Comparison of ENCODE assay signal across 16 mouse cellular contexts in the genomic region with DNA sequence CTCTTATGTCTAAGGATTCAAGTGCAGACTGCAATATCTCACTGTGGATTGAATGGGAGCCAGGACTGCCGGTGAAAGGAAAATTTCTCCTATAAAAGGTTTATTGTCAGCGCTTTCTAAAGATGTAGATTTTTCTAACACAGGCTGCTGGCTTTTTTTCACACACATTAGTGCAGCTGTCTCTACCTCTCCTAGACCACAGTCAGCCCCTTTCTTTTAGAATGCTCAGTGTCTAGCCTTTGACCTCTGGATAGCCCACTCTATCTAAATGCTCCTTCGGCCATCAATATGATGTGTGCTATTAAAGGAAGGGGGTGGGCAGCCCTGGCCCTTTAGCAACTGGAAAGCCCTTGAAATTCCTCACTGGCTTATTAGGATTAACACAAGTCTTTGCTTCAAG. TPM values are rescaled to one million over a fixed set of nuclear protein-coding genes. Genes with fewer than 3 reads are reported as not detected.
DNase-seq lines count a peak whose midpoint lies in the region; ATAC-seq and TF ChIP-seq lines count a peak whose summit lies in the region.
"Had no signal": no experiment of that assay in that cellular context is flagged by ENCODE, and none has a peak within 500 bp of the region (broad histone marks: within the 10 kb centered on the region; RNA-seq: fewer than 3 reads in every experiment).

No protein-coding gene starts in this region.

- H3K4me2 ChIP-seq in heart, embryonic 12.5 days: no peak overlapping the region
- no peak overlapping the region for H3K4me2 ChIP-seq in limb, embryonic 14.5 days (replicated peaks; ENCODE audit: low read depth, low read length, severe bottlenecking)
- H3K4me2 ChIP-seq: heart, embryonic 11.5 days; hindbrain, embryonic 13.5 days; liver, embryonic 11.5 days had no signal

- WGBS in heart, embryonic 12.5 days: 41% methylated on average over 3 of the region's 3 CpGs
- 41% methylated on average over 3 of the region's 3 CpGs for WGBS in heart, embryonic 10.5 days
- 27% methylated on average over 3 of the region's 3 CpGs for WGBS in limb, embryonic 14.5 days

- H3K9ac ChIP-seq in heart, embryonic 12.5 days: no peak overlapping the region
- no peak overlapping the region for H3K9ac ChIP-seq in limb, embryonic 14.5 days (ENCODE audit: low read depth, low read length, severe bottlenecking)
- H3K9ac ChIP-seq: hindbrain, embryonic 13.5 days had no signal

- ATAC-seq in heart, embryonic 12.5 days (ENCODE audit: insufficient number of reproducible peaks, low FRiP score): no peak
- ATAC-seq in limb, embryonic 14.5 days (ENCODE audit: low FRiP score, low read depth): no peak
- ATAC-seq: lung, postnatal 0 days had no signal

- H3K36me3 ChIP-seq in heart, embryonic 12.5 days: peaks cover 19% of the 10 kb centered on the region
- peaks cover 18% of the 10 kb centered on the region for H3K36me3 ChIP-seq in heart, embryonic 10.5 days
- H3K36me3 ChIP-seq in limb, embryonic 14.5 days (ENCODE audit: control insufficient read depth, insufficient read depth, low read length): peaks cover 19% of the 10 kb centered on the region
- H3K36me3 ChIP-seq: hindbrain, embryonic 13.5 days had no signal

- peak overlapping the region; percentile 13; the same call in 1 of the 2 replicates for H3K27ac ChIP-seq in heart, embryonic 12.5 days (ENCODE audit: poor library complexity, severe bottlenecking)
- no peak overlapping the region for H3K27ac ChIP-seq in heart, embryonic 10.5 days
- no peak overlapping the region for H3K27ac ChIP-seq in limb, embryonic 14.5 days (replicated peaks; ENCODE audit: low read depth, low read length)
- H3K27ac ChIP-seq: hindbrain, embryonic 13.5 days had no signal

- no peak for DNase-seq in heart, embryonic 10.5 days (ENCODE audit: low spot score)
- DNase-seq in 3T3-L1 (ENCODE audit: low read depth, low spot score): peak; percentile 77
- peak; percentile 81 for DNase-seq in embryo, embryonic 10.5 days (ENCODE audit: low spot score)
- peak; percentile 46 for DNase-seq in limb, embryonic 14.5 days (ENCODE audit: low spot score)
- no peak for DNase-seq in cerebellum, adult 9-10 months
- DNase-seq in retina, embryonic 14.5 days (ENCODE audit: low spot score): no peak
- no peak for DNase-seq in urinary bladder, postnatal 10 days (ENCODE audit: low spot score)
- DNase-seq: cerebellum, adult 11 months; kidney, adult 18-20 months; right cerebral cortex, adult 18-20 months had no signal

- no peak overlapping the region for H3K4me3 ChIP-seq in heart, embryonic 12.5 days
- H3K4me3 ChIP-seq in heart, embryonic 10.5 days: no peak overlapping the region
- H3K4me3 ChIP-seq in limb, embryonic 14.5 days (replicated peaks; ENCODE audit: low read length): no peak overlapping the region
- H3K4me3 ChIP-seq: hindbrain, embryonic 13.5 days; megakaryocyte, embryonic 14.5 days had no signal

- H3K27me3 ChIP-seq in heart, embryonic 12.5 days (replicated peaks): no peaks in the 10 kb centered on the region
- no peaks in the 10 kb centered on the region for H3K27me3 ChIP-seq in heart, embryonic 10.5 days (ENCODE audit: insufficient read depth, poor library complexity, severe bottlenecking)
- H3K27me3 ChIP-seq in limb, embryonic 14.5 days (ENCODE audit: control insufficient read depth, insufficient read depth, low read length): no peaks in the 10 kb centered on the region

- TF ChIP-seq POLR2A in limb, embryonic 14.5 days (IDR thresholded peaks at IDR 0.05; ENCODE audit: borderline replicate concordance, extremely low read depth, insufficient read depth, insufficient read length): no peak

- no peaks in the 10 kb centered on the region for H3K9me3 ChIP-seq in heart, embryonic 12.5 days (replicated peaks)
- no peaks in the 10 kb centered on the region for H3K9me3 ChIP-seq in heart, embryonic 10.5 days
- no peaks in the 10 kb centered on the region for H3K9me3 ChIP-seq in limb, embryonic 14.5 days (ENCODE audit: control insufficient read depth, low read length)
- H3K9me3 ChIP-seq: hindbrain, embryonic 13.5 days had no signal

- H3K4me1 ChIP-seq in heart, embryonic 12.5 days (replicated peaks): peaks cover 28% of the 10 kb centered on the region
- peaks cover 40% of the 10 kb centered on the region for H3K4me1 ChIP-seq in heart, embryonic 10.5 days
- H3K4me1 ChIP-seq in limb, embryonic 14.5 days (ENCODE audit: control insufficient read depth, insufficient read depth, low read length): peaks cover 33% of the 10 kb centered on the region

RNA-seq across cellular contexts. Expression of a gene that starts 3.8 kb away (rescaled TPM):
- polyA plus RNA-seq in heart, embryonic 12.5 days (2016; fragmentation: Nextera tagmentation; extraction: Ambion mirVana): 93.5 and 100 TPM in 2 replicates
- 78.7 and 82.7 TPM in 2 replicates for polyA plus RNA-seq in heart, embryonic 10.5 days (2016; fragmentation: Nextera tagmentation; extraction: Ambion mirVana)
- polyA plus RNA-seq in limb, embryonic 14.5 days (2012; rRNA removed): 105 and 119 TPM in 2 replicates
- polyA plus RNA-seq in limb, embryonic 14.5 days (2014; fragmentation: Nextera tagmentation; extraction: Ambion mirVana): 53.5 and 59.8 TPM in 2 replicates

Comparison
In these comparisons a context has a peak if more than half of its experiments do, and no peak if none do; other contexts are left out.
1. DNase-seq: peak in 3T3-L1 (single experiment), embryo, embryonic 10.5 days (single experiment) and limb, embryonic 14.5 days (single experiment); none in heart, embryonic 10.5 days (single experiment), cerebellum, adult 9-10 months (single experiment), retina, embryonic 14.5 days (single experiment) and urinary bladder, postnatal 10 days (single experiment).